Mouse (Mus musculus): ENCODE measurements around the gene Wfdc21. TPM values are rescaled to one million over a fixed set of nuclear protein-coding genes. Genes with fewer than 3 reads are reported as not detected.

Wfdc21 gene
- polyA plus RNA-seq (2012; rRNA removed) = 1.3 TPM in 1 of 2 replicates, not detected in the other
- polyA plus RNA-seq (2014; fragmentation: Nextera tagmentation; extraction: Ambion mirVana) = not detected in 2 replicates

DNA sequence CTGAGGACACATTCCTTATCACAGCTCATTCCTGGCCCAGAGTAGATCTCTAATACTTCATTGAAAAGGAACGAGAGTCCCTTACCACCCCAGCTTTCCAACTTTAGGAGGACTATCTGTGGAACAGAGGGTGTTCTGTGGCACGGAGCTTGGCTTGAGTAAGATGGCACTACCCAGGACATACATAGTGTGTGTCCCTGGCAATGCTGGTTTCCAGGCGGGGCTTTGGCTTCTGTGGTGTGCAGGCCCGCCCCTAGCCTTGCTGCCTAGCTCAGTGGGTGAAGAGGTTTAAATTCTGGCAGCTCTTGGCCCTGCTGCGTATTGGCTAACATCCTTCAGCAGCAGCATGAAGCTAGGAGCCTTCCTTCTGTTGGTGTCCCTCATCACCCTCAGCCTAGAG is at the start of gene Wfdc21:
Gene Wfdc21 (plus strand): TSS at position 260 of the 400 bp plus-strand sequence.
- Histone ChIP-seq H3K9me3 (ENCODE audit: control insufficient read depth, low read length) (no peaks in the 10 kb centered on the region), H3K4me1 (ENCODE audit: control insufficient read depth, insufficient read depth, low read length) (no peaks in the 10 kb centered on the region), H3K36me3 (ENCODE audit: control insufficient read depth, insufficient read depth, low read length) (no peaks in the 10 kb centered on the region), H3K9ac (ENCODE audit: low read depth, low read length, severe bottlenecking) (no peak within 1 kb of the TSS), H3K4me3 (replicated peaks; ENCODE audit: low read length) (no peak within 1 kb of the TSS), H3K4me2 (replicated peaks; ENCODE audit: low read depth, low read length, severe bottlenecking) (no peak within 1 kb of the TSS), H3K27me3 (ENCODE audit: control insufficient read depth, insufficient read depth, low read length) (0 out of 2 replicates have a peak, but pooled peaks cover 4% of the 10 kb centered on the region), H3K27ac (replicated peaks; ENCODE audit: low read depth, low read length) (no peak within 1 kb of the TSS)
- TF ChIP-seq POLR2A (IDR thresholded peaks at IDR 0.05; ENCODE audit: borderline replicate concordance, extremely low read depth, insufficient read depth, insufficient read length) = no peak
- ATAC-seq (ENCODE audit: low FRiP score, low read depth) = no peak
- 70% methylated on average over 5 of the region's 5 CpGs for WGBS
- no peak for DNase-seq (ENCODE audit: low spot score)

DNA sequence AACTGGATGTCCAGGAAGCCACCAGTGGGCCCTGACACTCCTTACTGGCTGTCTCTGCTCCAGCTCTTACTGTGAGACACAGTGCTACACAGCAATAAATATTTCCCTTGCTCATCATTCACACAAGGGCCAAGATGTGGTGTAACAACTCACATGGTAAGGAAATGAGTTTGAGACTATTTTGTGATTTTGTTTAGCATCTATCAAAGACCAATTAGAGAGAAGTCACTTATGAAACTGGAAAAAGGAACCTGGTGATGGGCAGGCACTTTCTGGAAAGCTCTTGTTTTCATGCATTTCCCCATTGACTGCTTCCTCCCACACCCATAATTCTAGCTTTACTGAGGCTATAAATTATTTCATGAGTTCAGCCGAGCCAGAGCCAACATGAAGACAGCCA is 43.0 kb upstream of the Wfdc21 start, which contains the start of gene Wfdc17:
Gene Wfdc17 (plus strand): TSS at position 287 of the 400 bp plus-strand sequence.
- no peaks in the 10 kb centered on the region for H3K4me1 ChIP-seq (ENCODE audit: control insufficient read depth, insufficient read depth, low read length)
- no peak within 1 kb of the TSS for H3K4me3 ChIP-seq (replicated peaks; ENCODE audit: low read length)
- H3K36me3 ChIP-seq (ENCODE audit: control insufficient read depth, insufficient read depth, low read length) = no peaks in the 10 kb centered on the region
- TF ChIP-seq POLR2A (IDR thresholded peaks at IDR 0.05; ENCODE audit: borderline replicate concordance, extremely low read depth, insufficient read depth, insufficient read length) = no peak
- H3K27ac ChIP-seq (replicated peaks; ENCODE audit: low read depth, low read length) = no peak within 1 kb of the TSS
- H3K9me3 ChIP-seq (ENCODE audit: control insufficient read depth, low read length) = no peaks in the 10 kb centered on the region
- no peak within 1 kb of the TSS for H3K4me2 ChIP-seq (replicated peaks; ENCODE audit: low read depth, low read length, severe bottlenecking)
- DNase-seq (ENCODE audit: low spot score) (no peak), ATAC-seq (ENCODE audit: low FRiP score, low read depth) (no peak)
- 7% methylated on average over 1 of the region's 1 CpGs for WGBS
- H3K27me3 ChIP-seq (ENCODE audit: control insufficient read depth, insufficient read depth, low read length) = no peaks in the 10 kb centered on the region
- no peak within 1 kb of the TSS for H3K9ac ChIP-seq (ENCODE audit: low read depth, low read length, severe bottlenecking)

DNA sequence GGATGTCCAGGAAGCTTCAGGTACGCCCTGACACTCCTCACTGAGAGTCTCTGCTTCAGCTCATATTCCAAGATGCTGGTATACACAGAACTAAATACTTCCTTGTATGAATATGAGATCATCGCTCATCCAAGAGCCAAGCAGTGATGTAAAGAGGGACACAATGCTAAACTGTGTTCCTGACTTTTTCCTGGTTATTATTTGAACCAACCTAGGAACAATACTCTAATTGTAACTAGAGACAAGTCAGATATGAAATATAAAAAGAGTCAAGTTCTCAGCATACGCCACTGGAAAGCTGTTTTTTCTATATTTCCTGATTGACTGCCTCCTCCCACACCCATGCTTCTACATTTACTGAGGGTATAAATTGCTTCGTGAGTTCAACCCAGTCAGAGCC is 38.0 kb upstream of the Wfdc21 start, which contains the start of gene Wfdc18:
Gene Wfdc18 (plus strand): TSS at position 301 of the 400 bp plus-strand sequence.
- Histone ChIP-seq H3K4me1 (ENCODE audit: control insufficient read depth, insufficient read depth, low read length) (no peaks in the 10 kb centered on the region), H3K9ac (ENCODE audit: low read depth, low read length, severe bottlenecking) (no peak within 1 kb of the TSS), H3K36me3 (ENCODE audit: control insufficient read depth, insufficient read depth, low read length) (no peaks in the 10 kb centered on the region), H3K27ac (replicated peaks; ENCODE audit: low read depth, low read length) (no peak within 1 kb of the TSS), H3K4me2 (replicated peaks; ENCODE audit: low read depth, low read length, severe bottlenecking) (no peak within 1 kb of the TSS), H3K27me3 (ENCODE audit: control insufficient read depth, insufficient read depth, low read length) (no peaks in the 10 kb centered on the region), H3K4me3 (replicated peaks; ENCODE audit: low read length) (no peak within 1 kb of the TSS), H3K9me3 (ENCODE audit: control insufficient read depth, low read length) (no peaks in the 10 kb centered on the region)
- DNase-seq (ENCODE audit: low spot score) = no peak
- TF ChIP-seq POLR2A (IDR thresholded peaks at IDR 0.05; ENCODE audit: borderline replicate concordance, extremely low read depth, insufficient read depth, insufficient read length) = no peak
- 68% methylated on average over 4 of the region's 4 CpGs for WGBS
- ATAC-seq (ENCODE audit: low FRiP score, low read depth) = no peak

DNA sequence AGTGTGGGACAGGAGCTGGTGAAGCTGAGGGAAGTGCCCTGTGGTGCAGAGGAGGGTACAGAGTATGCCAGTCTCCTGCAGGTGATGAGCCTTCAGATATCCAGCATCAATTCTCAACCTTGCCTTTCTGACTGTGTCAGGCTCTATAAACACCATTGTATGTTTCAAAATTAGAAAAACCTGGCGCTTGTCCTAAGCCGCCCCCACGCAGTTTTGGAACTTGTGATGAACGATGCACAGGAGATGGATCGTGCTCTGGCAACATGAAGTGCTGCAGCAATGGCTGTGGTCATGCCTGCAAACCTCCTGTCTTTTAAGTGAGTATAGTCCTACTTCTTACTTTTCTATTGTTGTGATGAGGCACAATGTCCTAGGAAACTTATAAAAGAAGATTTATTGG is 37.1 kb upstream of the Wfdc21 start:
- no peak for TF ChIP-seq POLR2A (IDR thresholded peaks at IDR 0.05; ENCODE audit: borderline replicate concordance, extremely low read depth, insufficient read depth, insufficient read length)
- no peak overlapping the region for H3K4me2 ChIP-seq (replicated peaks; ENCODE audit: low read depth, low read length, severe bottlenecking)
- ATAC-seq (ENCODE audit: low FRiP score, low read depth) = no peak

DNA sequence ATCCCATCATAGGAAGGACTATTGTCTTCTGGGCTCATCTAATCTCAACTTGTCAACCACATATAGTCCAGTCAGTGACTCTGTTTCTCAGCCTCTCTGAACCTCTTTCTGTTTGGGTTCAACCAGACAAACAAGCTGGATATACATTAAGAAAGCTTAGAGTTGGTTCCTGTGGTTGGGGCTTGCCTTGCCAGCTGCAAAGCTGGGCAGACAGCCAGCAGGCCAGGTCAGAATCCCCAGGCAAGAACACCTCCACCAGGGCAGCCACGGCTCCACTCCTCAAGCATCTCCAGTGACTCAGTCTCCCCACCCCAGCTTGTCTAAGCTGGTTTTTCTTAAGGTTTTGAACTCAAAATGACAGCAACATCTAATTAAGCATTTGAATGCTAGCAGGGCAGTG is 34.1 kb upstream of the Wfdc21 start:
- DNase-seq (ENCODE audit: low spot score) = no peak

More for the DNA sequence above, 37.1 kb upstream of the Wfdc21 start:
- Histone ChIP-seq H3K4me1 (ENCODE audit: control insufficient read depth, insufficient read depth, low read length) (no peaks in the 10 kb centered on the region), H3K4me3 (replicated peaks; ENCODE audit: low read length) (no peak overlapping the region), H3K9ac (ENCODE audit: low read depth, low read length, severe bottlenecking) (no peak overlapping the region), H3K27me3 (ENCODE audit: control insufficient read depth, insufficient read depth, low read length) (no peaks in the 10 kb centered on the region), H3K27ac (replicated peaks; ENCODE audit: low read depth, low read length) (no peak overlapping the region), H3K9me3 (ENCODE audit: control insufficient read depth, low read length) (no peaks in the 10 kb centered on the region), H3K36me3 (ENCODE audit: control insufficient read depth, insufficient read depth, low read length) (no peaks in the 10 kb centered on the region)
- WGBS = 81% methylated on average over 5 of the region's 5 CpGs
- DNase-seq (ENCODE audit: low spot score) = no peak

More for the DNA sequence above, 34.1 kb upstream of the Wfdc21 start:
- H3K36me3 ChIP-seq (ENCODE audit: control insufficient read depth, insufficient read depth, low read length) = no peaks in the 10 kb centered on the region
- no peak overlapping the region for H3K4me3 ChIP-seq (replicated peaks; ENCODE audit: low read length)
- no peak for TF ChIP-seq POLR2A (IDR thresholded peaks at IDR 0.05; ENCODE audit: borderline replicate concordance, extremely low read depth, insufficient read depth, insufficient read length)
- no peak overlapping the region for H3K9ac ChIP-seq (ENCODE audit: low read depth, low read length, severe bottlenecking)
- no peaks in the 10 kb centered on the region for H3K9me3 ChIP-seq (ENCODE audit: control insufficient read depth, low read length)
- H3K4me2 ChIP-seq (replicated peaks; ENCODE audit: low read depth, low read length, severe bottlenecking) = no peak overlapping the region
- H3K27me3 ChIP-seq (ENCODE audit: control insufficient read depth, insufficient read depth, low read length) = no peaks in the 10 kb centered on the region
- WGBS = 60% methylated on average over 1 of the region's 1 CpGs
- H3K27ac ChIP-seq (replicated peaks; ENCODE audit: low read depth, low read length) = no peak overlapping the region
- no peak for ATAC-seq (ENCODE audit: low FRiP score, low read depth)
- no peaks in the 10 kb centered on the region for H3K4me1 ChIP-seq (ENCODE audit: control insufficient read depth, insufficient read depth, low read length)
